Mouse (Mus musculus): ENCODE measurements at regions not wholly inside any gene's neighbourhood (a gene's known extent, or its start where the extent isn't known, plus 50 kb on each side); places are given as distances from the start of the nearest gene placed in this dataset.

DNA sequence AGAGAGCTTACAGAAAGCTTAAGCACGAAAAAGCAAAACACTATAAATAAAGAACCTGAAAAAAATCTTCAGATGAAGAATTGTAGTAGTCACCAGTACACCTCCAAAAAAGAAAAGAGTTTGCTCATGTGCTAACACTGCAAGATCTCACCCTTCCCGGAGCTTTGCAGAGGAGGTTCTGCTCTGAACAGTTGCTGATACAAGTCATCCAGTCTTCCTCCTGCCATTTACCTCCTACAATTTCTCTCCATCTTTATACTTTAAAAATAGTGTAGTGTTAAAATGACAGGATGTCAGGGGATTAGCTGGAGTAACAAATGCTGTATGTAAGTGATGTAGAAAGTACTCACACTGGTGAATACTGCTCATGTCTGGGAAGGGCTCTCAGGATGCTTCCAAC, 985.2 kb downstream of the Car8 start:
- ATAC-seq (ENCODE audit: insufficient read depth, low read depth): no peak
- H3K4me1 ChIP-seq (ENCODE audit: control insufficient read depth, insufficient read depth): no peaks in the 10 kb centered on the region
- H3K9ac ChIP-seq (replicated peaks; ENCODE audit: low read depth, low read length): no peak overlapping the region
- no peak for TF ChIP-seq EP300 (IDR thresholded peaks at IDR 0.05; ENCODE audit: low read depth)
- TF ChIP-seq CTCF (IDR thresholded peaks at IDR 0.05; ENCODE audit: low read depth): no peak
- no peaks in the 10 kb centered on the region for H3K36me3 ChIP-seq (replicated peaks; ENCODE audit: control insufficient read depth, insufficient read depth, low read length)
- WGBS: 76% methylated on average over 2 of the region's 2 CpGs
- no peak for DNase-seq (ENCODE audit: low spot score)
- H3K4me3 ChIP-seq (ENCODE audit: low read depth, low read length): no peak overlapping the region
- H3K27me3 ChIP-seq (ENCODE audit: control insufficient read depth, insufficient read depth, low read length): no peaks in the 10 kb centered on the region
- H3K4me2 ChIP-seq (ENCODE audit: low read depth, low read length): no peak overlapping the region
- no peak overlapping the region for H3K27ac ChIP-seq (ENCODE audit: low read depth)
- H3K9me3 ChIP-seq (replicated peaks; ENCODE audit: control insufficient read depth, low read length): no peaks in the 10 kb centered on the region

- 80% methylated on average over 2 of the region's 2 CpGs for WGBS
- no peak for ATAC-seq (ENCODE audit: insufficient read depth, low read depth)
- no peak overlapping the region for H3K4me2 ChIP-seq (ENCODE audit: low read depth, low read length)
- no peak for DNase-seq (ENCODE audit: low spot score)
- no peak overlapping the region for H3K4me3 ChIP-seq (ENCODE audit: low read depth, low read length)
- H3K4me1 ChIP-seq (ENCODE audit: control insufficient read depth, insufficient read depth): no peaks in the 10 kb centered on the region
- H3K36me3 ChIP-seq (replicated peaks; ENCODE audit: control insufficient read depth, insufficient read depth, low read length): no peaks in the 10 kb centered on the region
- no peaks in the 10 kb centered on the region for H3K9me3 ChIP-seq (replicated peaks; ENCODE audit: control insufficient read depth, low read length)
- TF ChIP-seq CTCF (IDR thresholded peaks at IDR 0.05; ENCODE audit: low read depth) (no peak), EP300 (IDR thresholded peaks at IDR 0.05; ENCODE audit: low read depth) (no peak)
- no peak overlapping the region for H3K27ac ChIP-seq (ENCODE audit: low read depth)
- H3K27me3 ChIP-seq (ENCODE audit: control insufficient read depth, insufficient read depth, low read length): no peaks in the 10 kb centered on the region
- H3K9ac ChIP-seq (replicated peaks; ENCODE audit: low read depth, low read length): no peak overlapping the region
These were observed 987.2 kb downstream of the Car8 start for GRCm38 (mm10) chr4:7251641-7252040.

DNA sequence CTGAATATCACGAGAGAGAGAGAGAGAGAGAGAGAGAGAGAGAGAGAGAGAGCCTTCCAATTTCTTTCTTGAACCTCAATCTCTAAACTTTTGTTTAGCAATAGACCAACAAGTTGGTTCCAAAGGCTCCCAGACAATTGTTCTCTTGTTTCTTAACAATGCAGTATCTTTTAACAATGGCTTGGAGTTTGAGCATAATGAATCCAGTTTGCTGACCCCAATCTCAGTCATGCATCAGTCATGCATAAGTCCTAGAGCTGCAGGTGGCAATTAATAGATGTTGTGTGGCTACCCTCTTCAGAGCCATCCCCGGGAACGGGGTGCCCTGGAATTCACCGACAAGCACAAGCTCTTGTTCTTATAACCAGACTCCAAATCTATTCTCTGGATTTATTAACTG, 991.0 kb downstream of the Car8 start:
- no peak for TF ChIP-seq CTCF (IDR thresholded peaks at IDR 0.05; ENCODE audit: low read depth)
- no peak for TF ChIP-seq EP300 (IDR thresholded peaks at IDR 0.05; ENCODE audit: low read depth)
- WGBS: 76% methylated on average over 4 of the region's 4 CpGs

DNA sequence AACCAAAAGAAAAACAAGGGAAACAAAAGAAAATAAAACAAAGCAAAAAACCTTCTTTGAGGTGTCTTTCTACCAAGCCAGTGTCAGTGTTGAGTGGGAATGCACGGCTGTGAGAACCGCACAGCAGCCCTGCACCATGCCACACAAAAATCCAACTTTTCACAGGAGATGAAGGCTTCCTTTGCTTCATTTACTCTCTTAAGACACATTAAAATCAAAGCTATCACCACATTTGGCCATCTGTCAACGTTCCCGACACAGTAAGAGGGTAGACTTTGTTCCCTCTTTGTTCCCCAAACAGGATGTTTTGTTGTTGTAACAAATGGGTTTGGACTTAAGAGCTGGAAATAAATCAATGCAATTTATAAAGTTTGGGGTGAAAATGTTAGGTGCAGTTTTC, 991.6 kb downstream of the Car8 start:
- no peaks in the 10 kb centered on the region for H3K4me1 ChIP-seq (ENCODE audit: control insufficient read depth, insufficient read depth)
- TF ChIP-seq EP300 (IDR thresholded peaks at IDR 0.05; ENCODE audit: low read depth): no peak
- no peak overlapping the region for H3K27ac ChIP-seq (ENCODE audit: low read depth)
- H3K27me3 ChIP-seq (ENCODE audit: control insufficient read depth, insufficient read depth, low read length): no peaks in the 10 kb centered on the region
- DNase-seq (ENCODE audit: low spot score): no peak
- H3K4me2 ChIP-seq (ENCODE audit: low read depth, low read length): no peak overlapping the region
- H3K36me3 ChIP-seq (replicated peaks; ENCODE audit: control insufficient read depth, insufficient read depth, low read length): no peaks in the 10 kb centered on the region
- H3K4me3 ChIP-seq (ENCODE audit: low read depth, low read length): no peak overlapping the region
- no peak overlapping the region for H3K9ac ChIP-seq (replicated peaks; ENCODE audit: low read depth, low read length)
- no peaks in the 10 kb centered on the region for H3K9me3 ChIP-seq (replicated peaks; ENCODE audit: control insufficient read depth, low read length)
- WGBS: 69% methylated on average over 4 of the region's 4 CpGs
- no peak for ATAC-seq (ENCODE audit: insufficient read depth, low read depth)

More for the DNA sequence above, 991.0 kb downstream of the Car8 start:
- H3K4me3 ChIP-seq (ENCODE audit: low read depth, low read length): no peak overlapping the region
- no peak overlapping the region for H3K4me2 ChIP-seq (ENCODE audit: low read depth, low read length)
- no peaks in the 10 kb centered on the region for H3K27me3 ChIP-seq (ENCODE audit: control insufficient read depth, insufficient read depth, low read length)
- H3K4me1 ChIP-seq (ENCODE audit: control insufficient read depth, insufficient read depth): no peaks in the 10 kb centered on the region
- no peak overlapping the region for H3K9ac ChIP-seq (replicated peaks; ENCODE audit: low read depth, low read length)
- no peaks in the 10 kb centered on the region for H3K36me3 ChIP-seq (replicated peaks; ENCODE audit: control insufficient read depth, insufficient read depth, low read length)
- H3K9me3 ChIP-seq (replicated peaks; ENCODE audit: control insufficient read depth, low read length): no peaks in the 10 kb centered on the region
- ATAC-seq (ENCODE audit: insufficient read depth, low read depth): no peak
- DNase-seq (ENCODE audit: low spot score): no peak
- no peak overlapping the region for H3K27ac ChIP-seq (ENCODE audit: low read depth)

- no peak for DNase-seq (ENCODE audit: low spot score)
- TF ChIP-seq CTCF (IDR thresholded peaks at IDR 0.05; ENCODE audit: low read depth): no peak
- no peak for TF ChIP-seq EP300 (IDR thresholded peaks at IDR 0.05; ENCODE audit: low read depth)
- Histone ChIP-seq H3K36me3 (replicated peaks; ENCODE audit: control insufficient read depth, insufficient read depth, low read length) (no peaks in the 10 kb centered on the region), H3K4me3 (ENCODE audit: low read depth, low read length) (no peak overlapping the region), H3K4me2 (ENCODE audit: low read depth, low read length) (no peak overlapping the region), H3K9ac (replicated peaks; ENCODE audit: low read depth, low read length) (no peak overlapping the region), H3K27me3 (ENCODE audit: control insufficient read depth, insufficient read depth, low read length) (no peaks in the 10 kb centered on the region), H3K27ac (ENCODE audit: low read depth) (no peak overlapping the region), H3K4me1 (ENCODE audit: control insufficient read depth, insufficient read depth) (no peaks in the 10 kb centered on the region), H3K9me3 (replicated peaks; ENCODE audit: control insufficient read depth, low read length) (no peaks in the 10 kb centered on the region)
- WGBS: 79% methylated on average over 4 of the region's 4 CpGs
- no peak for ATAC-seq (ENCODE audit: insufficient read depth, low read depth)
These were observed 992.0 kb downstream of the Car8 start for GRCm38 (mm10) chr4:7246828-7247227.

DNA sequence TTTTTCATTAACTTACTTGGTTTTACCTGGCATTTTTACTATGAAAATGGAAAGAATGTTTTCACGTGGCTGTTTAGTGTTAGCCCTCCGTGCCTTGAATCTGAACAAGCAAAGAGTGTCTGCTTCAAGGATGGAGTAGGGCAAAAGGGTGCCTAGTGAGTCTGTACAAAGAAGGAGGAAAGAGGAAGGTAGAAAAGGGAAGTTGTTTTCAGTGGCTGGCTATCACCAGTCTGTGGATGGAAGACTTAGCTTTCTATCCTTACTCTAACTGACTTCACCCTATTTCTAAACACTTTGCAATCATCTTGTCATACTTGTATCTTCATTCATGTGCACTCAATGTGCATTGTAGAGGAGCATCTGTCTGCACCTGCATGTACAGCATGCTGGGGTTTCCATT, 993.2 kb downstream of the Car8 start:
- Histone ChIP-seq H3K4me1 (ENCODE audit: control insufficient read depth, insufficient read depth) (no peaks in the 10 kb centered on the region), H3K4me2 (ENCODE audit: low read depth, low read length) (no peak overlapping the region), H3K36me3 (replicated peaks; ENCODE audit: control insufficient read depth, insufficient read depth, low read length) (no peaks in the 10 kb centered on the region), H3K27ac (ENCODE audit: low read depth) (no peak overlapping the region), H3K4me3 (ENCODE audit: low read depth, low read length) (no peak overlapping the region), H3K9me3 (replicated peaks; ENCODE audit: control insufficient read depth, low read length) (no peaks in the 10 kb centered on the region), H3K27me3 (ENCODE audit: control insufficient read depth, insufficient read depth, low read length) (no peaks in the 10 kb centered on the region), H3K9ac (replicated peaks; ENCODE audit: low read depth, low read length) (no peak overlapping the region)
- ATAC-seq (ENCODE audit: insufficient read depth, low read depth) (no peak), DNase-seq (ENCODE audit: low spot score) (no peak)
- TF ChIP-seq CTCF (IDR thresholded peaks at IDR 0.05; ENCODE audit: low read depth) (no peak), EP300 (IDR thresholded peaks at IDR 0.05; ENCODE audit: low read depth) (no peak)
- WGBS: 75% methylated on average over 2 of the region's 2 CpGs

Measured in heart, postnatal 0 days (tissue).